Mouse (Mus musculus) midbrain, embryonic 10.5 days (tissue): ENCODE data around the gene Gm28891. TPM values are rescaled to one million over a fixed set of nuclear protein-coding genes. Genes with fewer than 3 reads are reported as not detected.
"Not testable (repeated sequence)": the region's sequence is repeated elsewhere in the genome, so short reads cannot be mapped to it uniquely, and the experiment has no call there.

Experiments used
- DNase-seq: peaks from one replicate; pipeline ENCODE4 v3.0.0-alpha.2; 2017; ENCODE audit warnings: low spot score
- H3K27ac ChIP-seq: fragments of 300-500 bp; sonication (generic); replicated peaks from 2 replicates; pipeline ENCODE4 v1.5.1; 2016; ENCODE audit warnings: mild to moderate bottlenecking
- H3K27me3 ChIP-seq: fragments of 300-500 bp; sonication (generic); 2 replicates; pipeline ENCODE4 v1.6.1; 2016; ENCODE audit warnings: low read depth, mild to moderate bottlenecking; ENCODE audit not compliant: poor library complexity, severe bottlenecking
- H3K36me3 ChIP-seq: fragments of 300-500 bp; sonication (generic); 2 replicates; pipeline ENCODE4 v1.6.1; 2016; ENCODE audit warnings: mild to moderate bottlenecking, moderate library complexity
- H3K4me1 ChIP-seq: fragments of 300-500 bp; sonication (generic); 2 replicates; pipeline ENCODE4 v1.6.1; 2016
- H3K4me3 ChIP-seq: fragments of 300-500 bp; sonication (generic); 2 replicates; pipeline ENCODE4 v1.5.1; 2016; ENCODE audit warnings: mild to moderate bottlenecking, moderate library complexity
- H3K9me3 ChIP-seq: fragments of 300-500 bp; sonication (generic); replicated peaks from 2 replicates; pipeline ENCODE4 v1.6.1; 2016; ENCODE audit warnings: mild to moderate bottlenecking
- WGBS: fragments of 180-500 bp; shearing (Covaris S2); methylation state at CpG from one replicate; pipeline ENCODE4 v1.1.7; 2016; 5-methylcytosine and 5-hydroxymethylcytosine counted together
- polyA plus RNA-seq: library from polyadenylated mRNA; unstranded; fragments of >200 nt; fragmentation: Nextera tagmentation; extraction: Ambion mirVana; gene quantifications from 2 replicates; pipeline ENCODE4 v1.2.1, GENCODE M21; 2016

Gm28891 gene
- not detected in 2 replicates for polyA plus RNA-seq

GRCm38 (mm10) chrY:60240902-60241301 is at the start of gene Gm28891:
Gene Gm28891 (plus strand): TSS chrY:60241202.
- H3K4me3 ChIP-seq, H3K4me1 ChIP-seq, H3K36me3 ChIP-seq, H3K27ac ChIP-seq, H3K27me3 ChIP-seq, H3K9me3 ChIP-seq, DNase-seq: not testable (repeated sequence)
- 80% methylated on average over 1 of the region's 8 CpGs for WGBS
